Mouse (Mus musculus) ES-E14 (cell line): Measurements from ENCODE around the gene Foxl1.

Experiments
- CHD2 ChIP-seq: IDR thresholded peaks from 2 replicates; pipeline ENCODE4 v1.6.1; 2014; ENCODE audit warnings: mild to moderate bottlenecking, low read depth, low read length, inconsistent platforms
- ZC3H11A ChIP-seq: IDR thresholded peaks from 2 replicates; pipeline ENCODE4 v1.6.1; 2012; ENCODE audit warnings: low read depth, mild to moderate bottlenecking, inconsistent platforms, low read length, borderline replicate concordance

GRCm38 (mm10) chr8:121084210-121084951 is 43.4 kb upstream of the Foxl1 start, which contains the start of gene Foxf1:
- TF ChIP-seq ZC3H11A (no peak), CHD2 (no peak)
